Mouse (Mus musculus) T-helper 2 cell (primary cell): ENCODE results near the gene Ssh2.
"Not testable (repeated sequence)": the region's sequence is repeated elsewhere in the genome, so short reads cannot be mapped to it uniquely, and the experiment has no call there.

Experiments
- in situ Hi-C: fragments of 300-600 bp; cut with MboI, MseI; formaldehyde crosslinking; loops from one replicate; pipeline ENCODE4 v1.15.1; 2025; ENCODE audit warnings: high pct_unique_total_duplicates

The Ssh2 gene

GRCm38 (mm10) chr11:77230765-77231164 is 14.7 kb downstream of the Ssh2 start:
- in situ Hi-C loops = no loop called here

- in situ Hi-C loops = no loop called here
These were observed 15.4 kb downstream of the Ssh2 start for GRCm38 (mm10) chr11:77231514-77231913.

- in situ Hi-C loops = no loop called here
These were observed 19.2 kb downstream of the Ssh2 start for GRCm38 (mm10) chr11:77235267-77235666.

GRCm38 (mm10) chr11:77239658-77240345 is 23.7 kb downstream of the Ssh2 start:
- in situ Hi-C loops = no loop called here

- in situ Hi-C loops = no loop called here
These were observed 24.6 kb downstream of the Ssh2 start for GRCm38 (mm10) chr11:77240466-77241246.

GRCm38 (mm10) chr11:77242912-77243311 is 26.8 kb downstream of the Ssh2 start:
- in situ Hi-C loops = no loop called here

- in situ Hi-C loops = no loop called here
These were observed 36.7 kb downstream of the Ssh2 start for GRCm38 (mm10) chr11:77252826-77253225.

GRCm38 (mm10) chr11:77259441-77259840 is 43.4 kb downstream of the Ssh2 start:
- in situ Hi-C loops = no loop called here

GRCm38 (mm10) chr11:77267401-77267800 is 51.3 kb downstream of the Ssh2 start:
- in situ Hi-C loops = no loop called here

- in situ Hi-C loops = no loop called here
These were observed 59.9 kb downstream of the Ssh2 start for GRCm38 (mm10) chr11:77276000-77276399.

GRCm38 (mm10) chr11:77278538-77278937 is 62.5 kb downstream of the Ssh2 start:
- in situ Hi-C loops = not testable (repeated sequence)

GRCm38 (mm10) chr11:77280219-77280618 is 64.1 kb downstream of the Ssh2 start:
- in situ Hi-C loops = no loop called here

GRCm38 (mm10) chr11:77291447-77291846 is 75.4 kb downstream of the Ssh2 start:
- in situ Hi-C loops = no loop called here

GRCm38 (mm10) chr11:77293673-77294072 is 77.6 kb downstream of the Ssh2 start:
- in situ Hi-C loops = not testable (repeated sequence)

GRCm38 (mm10) chr11:77297246-77297645 is 81.2 kb downstream of the Ssh2 start:
- in situ Hi-C loops = no loop called here

GRCm38 (mm10) chr11:77307205-77307604 is 91.1 kb downstream of the Ssh2 start:
- in situ Hi-C loops = loop anchor here (5.0 kb wide), 1 partner anchor 205 kb away; no protein-coding TSS in a partner anchor

GRCm38 (mm10) chr11:77308533-77308932 is 92.4 kb downstream of the Ssh2 start:
- in situ Hi-C loops = loop anchor here (5.0 kb wide), 1 partner anchor 206 kb away; no protein-coding TSS in a partner anchor

- in situ Hi-C loops = loop anchor here (10.0 kb wide), 1 partner anchor 127 kb away; no protein-coding TSS in a partner anchor
These were observed 101.8 kb downstream of the Ssh2 start for GRCm38 (mm10) chr11:77317721-77318477.

GRCm38 (mm10) chr11:77318478-77319118 is 102.5 kb downstream of the Ssh2 start:
- in situ Hi-C loops = loop anchor here (10.0 kb wide), 1 partner anchor 126 kb away; no protein-coding TSS in a partner anchor

GRCm38 (mm10) chr11:77321214-77321613 is 105.1 kb downstream of the Ssh2 start:
- in situ Hi-C loops = no loop called here

GRCm38 (mm10) chr11:77330529-77330928 is 114.4 kb downstream of the Ssh2 start:
- in situ Hi-C loops = no loop called here
